28 mouse cellular contexts compared by ENCODE assay signal in genomic region chr10:68189847-68190246, GRCm38 (mm10).
A peak's percentile ranks its signal among the peaks of the same experiment; 100 is the strongest.
DNase-seq lines count a peak whose midpoint lies in the region; ATAC-seq and TF ChIP-seq lines count a peak whose summit lies in the region.
"Had no signal": no experiment of that assay in that cellular context is flagged by ENCODE, and none has a peak within 500 bp of the region (broad histone marks: within the 10 kb centered on the region; RNA-seq: fewer than 3 reads in every experiment).

No protein-coding gene starts in this region.

- 50% methylated on average over 3 of the region's 3 CpGs for WGBS in hindbrain, postnatal 0 days
- WGBS in hindbrain, embryonic 10.5 days = 79% methylated on average over 3 of the region's 3 CpGs
- WGBS in limb, embryonic 12.5 days = 51% methylated on average over 3 of the region's 3 CpGs
- WGBS in limb, embryonic 10.5 days = 78% methylated on average over 3 of the region's 3 CpGs

- no peaks in the 10 kb centered on the region for H3K36me3 ChIP-seq in hindbrain, postnatal 0 days (ENCODE audit: insufficient read depth, low read length)
- peaks cover 9% of the 10 kb centered on the region; the same call in 1 of the 2 replicates for H3K36me3 ChIP-seq in hindbrain, embryonic 10.5 days
- peaks cover 34% of the 10 kb centered on the region for H3K36me3 ChIP-seq in limb, embryonic 12.5 days
- peaks cover 29% of the 10 kb centered on the region for H3K36me3 ChIP-seq in limb, embryonic 10.5 days
- H3K36me3 ChIP-seq: G1E had no signal

- no peak overlapping the region for H3K9ac ChIP-seq in hindbrain, postnatal 0 days (replicated peaks; ENCODE audit: low read length)
- no peak overlapping the region for H3K9ac ChIP-seq in limb, embryonic 12.5 days (replicated peaks)
- H3K9ac ChIP-seq: forebrain, embryonic 13.5 days; heart, embryonic 12.5 days; hindbrain, embryonic 15.5 days; intestine, embryonic 15.5 days; liver, postnatal 0 days; neural tube, embryonic 13.5 days had no signal

- H3K27me3 ChIP-seq in hindbrain, postnatal 0 days (ENCODE audit: insufficient read depth, low read length) = no peaks in the 10 kb centered on the region
- no peaks in the 10 kb centered on the region for H3K27me3 ChIP-seq in hindbrain, embryonic 10.5 days (ENCODE audit: insufficient read depth, poor library complexity, severe bottlenecking)
- no peaks in the 10 kb centered on the region for H3K27me3 ChIP-seq in limb, embryonic 12.5 days
- no peaks in the 10 kb centered on the region for H3K27me3 ChIP-seq in limb, embryonic 10.5 days (ENCODE audit: low read depth, poor library complexity, severe bottlenecking)
- H3K27me3 ChIP-seq: forebrain, embryonic 13.5 days; heart, embryonic 12.5 days; hindbrain, embryonic 15.5 days; intestine, embryonic 15.5 days; neural tube, embryonic 13.5 days; Patski had no signal

- no peaks in the 10 kb centered on the region for H3K9me3 ChIP-seq in hindbrain, postnatal 0 days (ENCODE audit: low read length)
- no peaks in the 10 kb centered on the region for H3K9me3 ChIP-seq in hindbrain, embryonic 10.5 days
- no peaks in the 10 kb centered on the region for H3K9me3 ChIP-seq in limb, embryonic 12.5 days
- H3K9me3 ChIP-seq in limb, embryonic 10.5 days (replicated peaks) = no peaks in the 10 kb centered on the region
- H3K9me3 ChIP-seq: forebrain, embryonic 13.5 days; heart, embryonic 12.5 days; hindbrain, embryonic 15.5 days; intestine, embryonic 15.5 days; neural tube, embryonic 13.5 days had no signal

- H3K4me3 ChIP-seq in hindbrain, postnatal 0 days (ENCODE audit: low read length) = no peak overlapping the region
- no peak overlapping the region for H3K4me3 ChIP-seq in hindbrain, embryonic 10.5 days
- no peak overlapping the region for H3K4me3 ChIP-seq in limb, embryonic 12.5 days (replicated peaks)
- no peak overlapping the region for H3K4me3 ChIP-seq in limb, embryonic 10.5 days
- H3K4me3 ChIP-seq: forebrain, embryonic 13.5 days; gastrocnemius, adult 2 months; heart, adult 2 months; heart, embryonic 12.5 days; hindbrain, embryonic 15.5 days; intestine, embryonic 15.5 days; left cerebral cortex, adult 2 months; neural tube, embryonic 13.5 days had no signal

- H3K27ac ChIP-seq in hindbrain, postnatal 0 days = no peak overlapping the region
- no peak overlapping the region for H3K27ac ChIP-seq in hindbrain, embryonic 10.5 days
- H3K27ac ChIP-seq in limb, embryonic 12.5 days = peak overlapping the region; percentile 56
- H3K27ac ChIP-seq in limb, embryonic 10.5 days = no peak overlapping the region
- H3K27ac ChIP-seq: forebrain, embryonic 13.5 days; heart, adult 2 months; hindbrain, embryonic 15.5 days; intestine, embryonic 15.5 days; left cerebral cortex, adult 2 months; neural tube, embryonic 13.5 days had no signal

- DNase-seq in cerebellum, adult 9-10 months = peak; percentile 55
- no peak for DNase-seq in cerebellum, adult 8-10 months
- DNase-seq in hindbrain, postnatal 0 days (ENCODE audit: low spot score) = peak; percentile 32
- DNase-seq in hindbrain, embryonic 10.5 days (ENCODE audit: low spot score) = no peak
- DNase-seq in limb, embryonic 10.5 days (ENCODE audit: low spot score) = no peak
- DNase-seq in frontal cortex, postnatal 36 days (ENCODE audit: low spot score in 2 of 2) = no peak
- DNase-seq: adrenal gland, postnatal 10 days; cerebellum, adult 11-12 months; gastrocnemius, adult 2 months; gastrocnemius, postnatal 36 days; kidney, adult 8-10 months; kidney, postnatal 14 days; liver, postnatal 0 days; right cerebral cortex, postnatal 4 days; thymus, adult 2 months; thymus, postnatal 4 days had no signal

- no peak for TF ChIP-seq CTCF in hindbrain, postnatal 0 days (IDR thresholded peaks at IDR 0.05; ENCODE audit: low read depth)

- H3K4me1 ChIP-seq in hindbrain, postnatal 0 days (ENCODE audit: insufficient read depth, low read length) = 0 out of 2 replicates have a peak, but pooled peaks cover 2% of the 10 kb centered on the region
- peaks cover 22% of the 10 kb centered on the region for H3K4me1 ChIP-seq in hindbrain, embryonic 10.5 days (replicated peaks)
- peaks cover 43% of the 10 kb centered on the region for H3K4me1 ChIP-seq in limb, embryonic 12.5 days (replicated peaks)
- H3K4me1 ChIP-seq in limb, embryonic 10.5 days = peaks cover 46% of the 10 kb centered on the region

- no peak overlapping the region for H3K4me2 ChIP-seq in hindbrain, postnatal 0 days (ENCODE audit: low read depth, low read length)
- H3K4me2 ChIP-seq in limb, embryonic 12.5 days = 0 out of 2 replicates have a peak overlapping the region, but pooled peaks have one; percentile 4
- H3K4me2 ChIP-seq: forebrain, embryonic 13.5 days; heart, embryonic 12.5 days; hindbrain, embryonic 15.5 days; intestine, embryonic 15.5 days; liver, embryonic 11.5 days; midbrain, embryonic 11.5 days; neural tube, embryonic 13.5 days had no signal

- no peak for ATAC-seq in hindbrain, postnatal 0 days
- no peak for ATAC-seq in limb, embryonic 12.5 days (ENCODE audit: insufficient number of reproducible peaks, insufficient read depth, low FRiP score, low TSS enrichment, low read depth)
- ATAC-seq: forebrain, embryonic 13.5 days; intestine, embryonic 15.5 days; liver, postnatal 0 days; Patski had no signal

Comparison
In these comparisons a context has a peak if more than half of its experiments do, and no peak if none do; other contexts are left out.
1. DNase-seq: peak in cerebellum, adult 9-10 months (single experiment) and hindbrain, postnatal 0 days (single experiment); none in cerebellum, adult 8-10 months (single experiment), hindbrain, embryonic 10.5 days (single experiment), limb, embryonic 10.5 days (single experiment) and frontal cortex, postnatal 36 days (0 of 2).